Mouse (Mus musculus): ENCODE data around the gene Tomm40.

Tomm40 gene

GRCm38 (mm10) chr7:19715239-19716054, at the start of gene Tomm40:
Gene Tomm40 (minus strand): TSS chr7:19715438.
- DNase-seq (ENCODE audit: low read depth, low spot score) = peak; percentile 100

DNA sequence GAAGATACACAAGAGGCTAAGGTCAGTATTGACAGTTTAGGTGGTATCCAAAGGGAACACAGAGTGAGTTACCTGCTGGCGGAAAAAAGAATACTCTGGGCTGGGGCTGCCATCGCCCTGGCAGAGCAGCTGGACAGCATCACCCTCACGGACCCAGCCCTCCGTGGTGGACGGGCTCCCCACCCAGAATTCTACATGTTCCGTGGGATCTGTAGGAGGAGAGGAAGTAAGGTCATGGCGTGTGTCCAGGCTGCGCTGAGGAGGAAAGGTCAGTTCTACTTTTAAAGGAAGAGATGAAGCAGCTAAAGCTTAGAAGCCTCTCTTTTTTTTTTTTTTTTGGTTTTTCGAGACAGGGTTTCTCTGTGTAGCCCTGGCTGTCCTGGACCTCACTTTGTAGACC, 49.3 kb upstream of the Tomm40 start:
- no peak for DNase-seq (ENCODE audit: low read depth, low spot score)

GRCm38 (mm10) chr7:19763829-19764477, 48.7 kb upstream of the Tomm40 start:
- no peak for DNase-seq (ENCODE audit: low read depth, low spot score)

GRCm38 (mm10) chr7:19762283-19762682, 47.0 kb upstream of the Tomm40 start:
- no peak for DNase-seq (ENCODE audit: low read depth, low spot score)

GRCm38 (mm10) chr7:19760021-19760420, 44.8 kb upstream of the Tomm40 start:
- DNase-seq (ENCODE audit: low read depth, low spot score) = no peak

- DNase-seq (ENCODE audit: low read depth, low spot score) = no peak
Measured at GRCm38 (mm10) chr7:19758623-19759022, 43.4 kb upstream of the Tomm40 start.

DNA sequence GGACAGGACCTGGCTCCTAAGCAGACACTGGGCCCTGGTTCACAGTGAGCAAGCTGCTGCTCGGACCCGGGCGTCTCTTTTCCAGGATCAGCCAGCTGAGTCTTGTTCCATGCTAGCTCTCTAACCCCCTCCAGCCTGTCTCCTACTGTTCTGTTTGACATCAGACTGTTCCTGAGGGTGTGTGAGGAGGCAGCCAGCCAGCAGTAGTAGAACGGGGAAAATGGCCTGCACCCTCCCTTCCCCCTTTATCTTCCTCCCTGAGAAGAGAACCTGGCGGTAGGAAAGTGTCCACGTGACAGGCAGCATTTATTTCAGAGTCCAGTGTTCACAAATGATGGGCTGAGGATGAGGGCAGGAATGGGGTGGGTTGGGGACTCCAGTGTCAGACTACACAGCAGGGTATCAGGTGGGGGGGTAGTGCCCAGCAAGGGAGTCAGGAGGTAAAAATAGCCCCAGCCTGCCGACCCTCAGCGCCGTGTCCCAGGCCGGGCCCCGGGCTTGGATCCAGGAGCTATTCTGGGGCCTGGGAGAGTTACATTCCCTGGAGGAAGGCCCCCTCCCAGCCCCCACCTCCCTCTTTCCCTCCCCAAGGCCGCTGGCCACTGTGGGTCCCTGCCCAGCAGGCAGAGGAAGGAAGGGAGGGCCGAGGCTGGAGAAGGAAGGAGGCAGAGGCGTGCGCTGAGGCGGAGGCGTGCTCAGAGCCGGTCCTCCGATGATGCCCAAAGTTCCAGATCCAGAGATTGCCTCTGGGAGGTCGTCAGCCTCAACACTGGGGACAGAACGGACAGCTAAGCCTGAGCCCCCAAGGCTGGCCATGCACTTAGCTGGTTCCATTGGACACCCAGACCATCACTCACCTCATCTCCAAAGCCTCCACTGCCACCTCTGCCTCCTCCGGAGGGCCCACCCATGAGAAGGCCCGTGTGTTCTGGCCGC, 40.9 kb upstream of the Tomm40 start:
- no peak for DNase-seq (ENCODE audit: low read depth, low spot score)

GRCm38 (mm10) chr7:19755008-19755407, 39.8 kb upstream of the Tomm40 start:
- DNase-seq (ENCODE audit: low read depth, low spot score) = no peak

DNA sequence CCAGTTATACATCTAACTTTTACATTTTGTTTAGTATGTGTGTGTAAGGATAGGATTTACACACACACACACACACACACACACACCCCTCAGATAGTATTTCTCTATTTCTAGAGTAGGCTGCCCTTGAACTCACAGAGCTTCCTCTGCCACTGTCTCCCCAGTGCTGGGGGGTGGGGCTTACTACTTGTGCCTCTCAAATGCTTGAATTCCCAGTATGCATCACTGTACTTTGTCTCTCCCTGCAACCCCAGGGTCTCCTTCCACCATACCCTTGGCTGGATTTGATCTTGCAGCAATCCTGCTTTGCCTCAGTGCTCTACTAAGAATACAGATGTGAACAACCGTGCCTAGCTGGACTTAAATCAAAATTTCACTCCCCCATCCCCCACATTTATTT, 38.8 kb upstream of the Tomm40 start:
- no peak for DNase-seq (ENCODE audit: low read depth, low spot score)

GRCm38 (mm10) chr7:19753587-19753986, 38.3 kb upstream of the Tomm40 start:
- DNase-seq (ENCODE audit: low read depth, low spot score) = no peak

DNA sequence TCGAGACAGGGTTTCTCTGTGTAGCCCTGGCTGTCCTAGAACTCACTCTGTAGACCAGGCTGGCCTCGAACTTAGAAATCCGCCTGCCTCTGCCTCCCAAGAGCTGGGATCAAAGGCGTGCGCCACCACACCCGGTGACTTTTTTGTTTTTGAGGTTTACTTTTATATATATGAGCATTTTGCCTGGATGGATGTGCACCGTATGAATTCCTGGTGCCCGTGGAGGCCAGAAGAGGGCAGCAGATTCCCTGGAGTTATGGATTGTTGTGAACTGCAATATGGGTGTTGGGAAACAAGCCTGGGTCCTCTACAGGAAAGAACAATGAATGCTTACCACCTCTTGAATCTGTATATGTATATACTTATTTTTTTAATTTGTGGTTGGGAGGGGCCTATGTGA, 37.4 kb upstream of the Tomm40 start:
- no peak for DNase-seq (ENCODE audit: low read depth, low spot score)

GRCm38 (mm10) chr7:19751070-19751383, 35.8 kb upstream of the Tomm40 start:
- DNase-seq (ENCODE audit: low read depth, low spot score) = no peak

DNA sequence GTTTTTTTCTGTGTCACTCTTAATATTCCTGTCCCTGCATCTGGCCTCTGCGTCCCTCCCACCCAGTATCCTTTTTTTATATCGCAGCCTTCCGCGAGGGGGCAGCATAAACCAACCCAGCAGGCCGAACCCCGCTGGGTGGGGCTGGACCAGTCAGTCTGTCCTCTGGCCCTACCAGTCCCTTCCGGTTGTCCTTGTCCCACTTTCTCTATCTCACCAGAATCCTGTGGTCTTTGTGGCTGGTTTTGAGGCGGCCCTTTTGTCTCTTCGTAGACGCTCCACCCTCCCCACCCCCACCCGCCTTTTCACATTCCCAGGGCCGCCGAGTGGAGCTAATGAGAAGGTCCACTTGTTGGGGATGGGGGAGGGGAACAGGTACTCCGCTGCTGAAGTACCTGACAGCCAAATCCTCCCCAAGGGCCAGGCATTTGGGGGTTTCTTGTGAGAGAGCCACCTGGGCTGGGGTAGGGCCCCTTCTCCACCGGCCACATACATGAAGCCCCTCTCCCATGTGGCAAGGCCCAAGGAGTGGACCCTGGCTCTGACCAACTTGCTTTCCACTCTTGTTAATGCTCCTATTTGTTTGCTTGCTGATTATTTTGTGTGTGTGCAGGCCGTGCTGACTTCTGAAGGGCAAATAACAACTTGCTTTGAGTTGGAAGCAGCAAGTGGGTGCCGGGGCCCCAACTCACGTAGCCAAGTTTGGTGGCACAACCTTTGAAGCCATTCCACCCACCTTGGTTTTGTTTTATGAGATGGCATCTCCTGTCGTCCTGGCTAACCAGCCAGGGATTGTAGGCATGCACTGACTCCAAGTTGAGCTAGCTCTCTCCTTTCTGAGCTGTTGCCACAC, 35.2 kb upstream of the Tomm40 start, which contains the start of gene Nectin2:
Nectin2 (minus strand) TSS at position 267 of the 853 bp plus-strand sequence.
- peak; percentile 48 for DNase-seq (ENCODE audit: low read depth, low spot score)

GRCm38 (mm10) chr7:19749389-19750216, 34.4 kb upstream of the Tomm40 start:
- peak; percentile 79 for DNase-seq (ENCODE audit: low read depth, low spot score)

DNA sequence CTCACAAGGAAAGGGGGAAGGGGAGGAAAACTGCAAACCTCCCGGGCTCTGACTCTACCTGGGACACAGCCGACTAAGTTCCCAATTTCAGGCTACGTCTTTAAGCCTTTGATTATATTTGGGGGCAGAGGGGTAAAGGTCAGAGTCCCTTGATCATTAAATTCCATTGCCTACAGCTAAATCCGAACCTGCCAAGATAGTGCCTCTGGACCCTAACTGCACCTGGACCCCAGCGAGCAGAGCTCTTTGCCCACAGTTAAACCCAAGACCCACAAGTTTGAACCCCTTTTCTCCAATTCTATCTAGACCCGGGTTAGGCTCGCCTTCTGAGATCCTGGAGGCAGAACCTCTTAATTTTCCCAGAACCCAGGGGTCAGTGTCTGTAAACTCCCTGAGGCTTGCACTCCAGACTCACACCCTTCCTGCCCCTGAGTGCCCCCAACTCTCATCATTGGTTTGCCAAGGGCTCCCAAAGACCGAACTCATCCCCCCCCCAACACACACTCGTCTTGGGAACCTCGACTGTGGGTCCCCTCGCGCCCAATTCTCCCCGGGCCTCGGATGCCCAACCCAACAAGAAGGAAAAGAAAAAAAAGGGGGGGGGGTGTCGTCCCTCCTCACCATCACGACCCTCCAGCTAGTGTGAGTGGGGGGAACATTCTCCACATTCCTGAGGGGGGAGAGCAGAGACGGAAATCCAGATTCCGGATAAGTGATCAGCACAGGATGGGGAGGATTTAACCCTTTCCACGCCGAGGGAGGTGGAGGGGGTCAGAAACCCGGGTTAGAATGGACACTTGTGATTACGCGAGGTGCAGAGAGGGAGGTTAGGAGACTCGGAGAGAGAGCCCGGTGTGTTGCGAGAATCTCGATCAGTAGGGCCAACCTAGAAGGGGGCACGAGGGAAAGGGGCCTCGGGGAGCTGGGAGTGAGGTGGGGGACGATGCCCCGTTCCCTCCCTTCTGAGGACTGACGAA, 33.3 kb upstream of the Tomm40 start:
- DNase-seq (ENCODE audit: low read depth, low spot score) = no peak

- peak; percentile 39 for DNase-seq (ENCODE audit: low read depth, low spot score)
Measured at GRCm38 (mm10) chr7:19747420-19748218, 32.4 kb upstream of the Tomm40 start.

- DNase-seq (ENCODE audit: low read depth, low spot score) = no peak
Measured at GRCm38 (mm10) chr7:19746426-19747201, 31.4 kb upstream of the Tomm40 start.
